Mouse (Mus musculus) stomach, embryonic 16.5 days (tissue): ENCODE data around the gene Lgr4. TPM values are rescaled to one million over a fixed set of nuclear protein-coding genes. Genes with fewer than 3 reads are reported as not detected.
A peak's percentile ranks its signal among the peaks of the same experiment; 100 is the strongest.

Source experiments
- ATAC-seq: fragments of 200-750 bp; cut with Nextera tagmentation; 2 replicates; pipeline ENCODE4 v1.8.0; 2017; ENCODE audit warnings: moderate number of reproducible peaks, moderate TSS enrichment; ENCODE audit not compliant: insufficient read depth, low FRiP score
- H3K27ac ChIP-seq: fragments of 300-500 bp; sonication (generic); 2 replicates; pipeline ENCODE4 v1.5.1; 2014; ENCODE audit warnings: low read length
- H3K27me3 ChIP-seq: fragments of 300-500 bp; sonication (generic); 2 replicates; pipeline ENCODE4 v1.6.1; 2014; ENCODE audit warnings: low read length, control low read depth, mixed read lengths; ENCODE audit not compliant: control insufficient read depth, insufficient read depth
- H3K36me3 ChIP-seq: fragments of 300-500 bp; sonication (generic); 2 replicates; pipeline ENCODE4 v1.6.1; 2014; ENCODE audit warnings: low read length; ENCODE audit not compliant: control insufficient read depth, insufficient read depth
- H3K4me1 ChIP-seq: fragments of 300-500 bp; sonication (generic); 2 replicates; pipeline ENCODE4 v1.6.1; 2014; ENCODE audit warnings: low read length, control low read depth, mixed read lengths; ENCODE audit not compliant: control insufficient read depth, insufficient read depth
- H3K4me2 ChIP-seq: fragments of 300-500 bp; sonication (generic); 2 replicates; pipeline ENCODE4 v1.6.1; 2014; ENCODE audit warnings: low read depth, low read length, mixed read lengths
- H3K4me3 ChIP-seq: fragments of 300-500 bp; sonication (generic); replicated peaks from 2 replicates; pipeline ENCODE4 v1.5.1; 2014; ENCODE audit warnings: mild to moderate bottlenecking, low read length
- H3K9ac ChIP-seq: fragments of 300-500 bp; sonication (generic); 2 replicates; pipeline ENCODE4 v1.6.1; 2014; ENCODE audit warnings: low read length
- H3K9me3 ChIP-seq: fragments of 300-500 bp; sonication (generic); replicated peaks from 2 replicates; pipeline ENCODE4 v1.6.1; 2016; ENCODE audit warnings: low read length, control low read depth; ENCODE audit not compliant: control insufficient read depth
- WGBS: fragments of 180-500 bp; shearing (Covaris S2); extraction: QIAGEN DNeasy Blood & Tissue Kit; methylation state at CpG from one replicate; pipeline ENCODE4 v1.1.7; 2014; 5-methylcytosine and 5-hydroxymethylcytosine counted together
- polyA plus RNA-seq: library from polyadenylated mRNA; unstranded; fragments of >200 nt; fragmentation: Nextera tagmentation; extraction: Ambion mirVana; gene quantifications from 2 replicates; pipeline ENCODE4 v1.2.1, GENCODE M21; 2015

Lgr4 gene
- polyA plus RNA-seq, 1 experiment from 2014 or later = 18.2 TPM

DNA sequence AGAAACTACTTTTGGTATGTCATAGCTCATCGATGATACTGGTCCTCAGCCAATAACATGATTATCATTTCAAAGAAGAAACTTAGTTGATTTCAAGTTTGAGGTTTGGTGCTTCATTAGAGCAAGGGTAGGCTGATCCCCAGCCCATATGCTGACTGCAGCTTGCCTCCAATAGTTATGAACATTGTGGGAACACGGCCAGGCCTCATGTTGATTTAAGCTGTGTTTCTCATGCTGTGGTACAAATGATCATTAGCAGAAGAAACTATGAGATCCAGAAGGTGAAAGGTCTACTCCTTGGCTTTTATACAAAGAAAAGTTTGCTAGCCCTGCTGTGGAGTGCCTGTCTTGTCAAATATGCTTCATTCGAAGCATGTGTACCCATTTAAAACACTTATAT is 87.7 kb downstream of the Lgr4 start:
- H3K9ac ChIP-seq = no peak overlapping the region
- H3K9me3 ChIP-seq = no peaks in the 10 kb centered on the region
- no peaks in the 10 kb centered on the region; the same call in none of the 2 replicates for H3K36me3 ChIP-seq
- H3K27me3 ChIP-seq = no peaks in the 10 kb centered on the region
- H3K27ac ChIP-seq = peak overlapping the region; percentile 28; the same call in 1 of the 2 replicates
- no peak overlapping the region for H3K4me2 ChIP-seq
- WGBS = 56% methylated on average over 3 of the region's 3 CpGs
- H3K4me1 ChIP-seq = peaks cover 9% of the 10 kb centered on the region; the same call in 1 of the 2 replicates
- H3K4me3 ChIP-seq = no peak overlapping the region
- ATAC-seq = peak; percentile 41; the same call in 1 of the 2 replicates

DNA sequence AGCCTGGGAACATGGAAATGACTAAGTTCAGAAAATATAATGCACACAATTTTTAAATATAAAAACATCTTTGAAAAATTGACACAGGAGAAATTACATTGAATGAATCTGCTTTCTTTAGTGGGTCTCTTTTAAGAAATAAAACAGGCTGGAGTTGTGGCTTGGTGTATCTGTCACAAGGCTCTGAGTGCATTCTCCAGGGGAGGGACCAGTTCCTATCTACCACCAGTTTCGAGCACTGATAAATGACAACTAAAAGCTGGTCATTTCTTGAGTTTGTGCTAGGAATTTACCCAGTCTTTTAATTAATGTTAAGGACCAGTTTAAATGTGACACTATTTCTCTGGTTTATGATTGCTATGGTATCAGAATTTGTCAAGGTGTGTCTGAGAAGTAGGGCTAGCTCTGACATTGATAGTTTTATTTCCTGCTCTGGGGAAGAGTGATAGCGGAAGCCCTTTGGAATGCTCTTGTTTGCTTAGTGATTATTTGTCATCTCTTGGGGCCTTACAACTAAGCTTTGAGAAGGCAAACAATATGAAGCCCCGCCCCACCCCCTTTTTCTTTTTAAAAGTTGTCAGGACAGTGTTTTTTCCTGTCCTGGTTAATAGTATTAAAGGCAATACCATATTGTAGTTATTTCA is 88.3 kb downstream of the Lgr4 start:
- Histone ChIP-seq H3K27me3 (no peaks in the 10 kb centered on the region), H3K4me1 (peaks cover 9% of the 10 kb centered on the region; the same call in 1 of the 2 replicates), H3K4me2 (no peak overlapping the region), H3K9me3 (no peaks in the 10 kb centered on the region), H3K36me3 (no peaks in the 10 kb centered on the region; the same call in none of the 2 replicates), H3K27ac (peak overlapping the region; percentile 57), H3K4me3 (no peak overlapping the region), H3K9ac (no peak overlapping the region)
- WGBS = 64% methylated on average over 3 of the region's 3 CpGs
- ATAC-seq = peak; percentile 64; the same call in 1 of the 2 replicates

DNA sequence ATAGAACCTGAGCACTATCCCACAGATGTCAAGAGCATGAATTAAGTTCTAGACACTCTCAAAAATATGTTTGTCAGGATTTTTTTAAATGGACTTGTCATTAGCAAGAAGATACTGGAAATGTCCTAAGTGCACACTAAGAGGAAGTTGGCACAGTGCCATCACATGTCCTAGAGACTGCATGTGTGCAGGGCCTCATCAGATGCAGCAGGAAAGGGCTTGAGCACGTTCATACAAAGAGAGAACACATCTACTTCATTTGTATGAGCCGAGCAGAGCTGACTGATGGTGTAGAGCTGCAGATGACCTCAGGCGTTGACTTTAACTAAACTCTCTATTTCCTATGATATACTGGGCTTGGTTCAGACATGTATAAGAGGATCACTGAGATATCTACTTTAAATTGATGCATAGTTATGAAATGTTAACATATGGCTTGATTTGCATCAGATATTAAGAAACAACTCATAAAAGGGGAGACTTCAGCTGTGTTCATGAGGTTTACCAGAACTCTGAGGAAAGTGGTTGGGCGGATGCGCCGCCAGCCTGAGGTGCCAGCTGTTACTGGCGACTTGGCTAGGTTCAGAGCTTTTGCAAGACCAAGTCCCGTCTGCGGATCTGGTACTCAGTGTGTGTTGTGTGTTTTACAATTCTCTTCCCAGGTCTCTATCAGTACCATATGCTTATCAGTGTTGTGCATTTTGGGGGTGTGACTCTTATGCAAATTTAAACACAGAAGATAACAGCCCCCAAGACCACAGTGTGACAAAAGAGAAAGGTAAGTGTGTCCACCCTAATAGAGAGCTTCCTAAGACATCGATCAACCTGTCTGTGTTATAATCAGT is 90.2 kb downstream of the Lgr4 start:
- Histone ChIP-seq H3K9me3 (no peaks in the 10 kb centered on the region), H3K4me3 (no peak overlapping the region), H3K27me3 (no peaks in the 10 kb centered on the region), H3K4me1 (peaks cover 9% of the 10 kb centered on the region; the same call in 1 of the 2 replicates), H3K36me3 (peaks cover 6% of the 10 kb centered on the region), H3K4me2 (no peak overlapping the region), H3K9ac (no peak overlapping the region), H3K27ac (no peak overlapping the region)
- WGBS = 77% methylated on average over 10 of the region's 10 CpGs
- ATAC-seq = no peak

DNA sequence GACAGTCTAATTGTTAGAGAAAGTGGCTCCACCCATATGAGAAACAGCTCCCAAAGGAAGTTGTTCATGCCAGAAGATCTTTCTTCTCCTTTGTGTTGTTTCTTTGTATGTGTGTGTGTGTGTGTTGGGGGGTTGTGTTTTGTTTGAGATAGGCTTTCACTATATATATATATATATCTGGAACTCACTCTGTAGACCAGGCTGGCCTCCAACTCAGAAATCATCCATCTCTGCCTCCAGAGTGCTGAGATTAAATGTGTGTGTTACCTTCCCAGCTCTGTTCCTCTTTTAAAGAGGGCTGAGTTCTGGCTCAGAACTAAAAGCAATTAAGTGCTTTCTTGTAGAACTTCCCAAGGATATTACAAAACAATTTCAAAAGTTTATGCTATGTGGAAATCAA is 92.0 kb downstream of the Lgr4 start:
- peaks cover 9% of the 10 kb centered on the region; the same call in 1 of the 2 replicates for H3K4me1 ChIP-seq
- H3K36me3 ChIP-seq = peaks cover 6% of the 10 kb centered on the region
- no peaks in the 10 kb centered on the region for H3K27me3 ChIP-seq
- H3K4me2 ChIP-seq = no peak overlapping the region
- H3K9me3 ChIP-seq = no peaks in the 10 kb centered on the region
- no peak overlapping the region for H3K4me3 ChIP-seq
- H3K9ac ChIP-seq = no peak overlapping the region
- ATAC-seq = no peak
- H3K27ac ChIP-seq = no peak overlapping the region

DNA sequence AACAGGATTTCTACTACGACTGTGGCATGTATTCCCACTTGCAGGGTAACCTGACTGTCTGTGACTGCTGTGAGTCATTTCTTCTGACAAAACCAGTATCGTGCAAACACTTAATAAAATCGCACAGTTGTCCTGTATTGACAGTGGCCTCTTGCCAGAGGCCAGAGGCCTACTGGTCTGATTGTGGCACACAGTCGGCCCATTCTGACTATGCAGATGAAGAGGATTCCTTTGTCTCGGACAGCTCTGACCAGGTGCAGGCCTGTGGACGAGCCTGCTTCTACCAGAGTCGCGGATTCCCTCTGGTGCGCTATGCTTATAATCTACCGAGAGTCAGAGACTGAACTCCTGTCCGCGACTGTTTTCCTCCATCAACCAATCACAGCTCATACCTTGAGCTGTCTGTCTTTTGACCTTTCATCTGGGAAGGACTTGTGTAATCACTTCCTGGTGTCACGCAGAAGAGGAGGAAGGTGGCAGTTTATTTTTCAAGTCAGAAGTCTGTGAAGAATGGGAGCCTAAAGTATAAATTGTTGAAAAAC is 94.8 kb downstream of the Lgr4 start:
- Histone ChIP-seq H3K9me3 (no peaks in the 10 kb centered on the region), H3K36me3 (peaks cover 6% of the 10 kb centered on the region), H3K9ac (no peak overlapping the region), H3K27ac (no peak overlapping the region), H3K4me3 (no peak overlapping the region), H3K4me2 (no peak overlapping the region), H3K27me3 (no peaks in the 10 kb centered on the region), H3K4me1 (no peaks in the 10 kb centered on the region)
- WGBS = 86% methylated on average over 13 of the region's 13 CpGs
- ATAC-seq = no peak

DNA sequence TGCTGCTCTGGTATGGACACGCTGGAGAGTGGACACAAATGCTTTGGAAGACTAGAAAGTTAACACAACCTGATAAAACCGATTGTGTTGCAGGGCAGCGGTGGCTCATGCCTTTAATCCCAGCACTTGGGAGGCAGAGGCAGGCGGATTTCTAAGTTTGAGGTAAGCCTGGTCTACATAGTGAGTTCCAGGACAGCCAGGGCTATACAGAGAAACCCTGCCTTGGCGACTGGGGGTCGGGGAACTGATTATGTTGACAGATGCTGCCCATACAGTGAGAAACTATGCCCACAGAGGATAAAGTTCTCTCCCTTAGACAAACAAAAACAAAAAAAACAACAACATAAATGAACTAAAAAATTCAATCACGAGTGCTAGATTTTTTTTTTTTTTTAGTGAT is 99.6 kb downstream of the Lgr4 start:
- peaks cover 19% of the 10 kb centered on the region for H3K4me1 ChIP-seq
- WGBS = 42% methylated on average over 7 of the region's 7 CpGs
- H3K9me3 ChIP-seq = no peaks in the 10 kb centered on the region
- 0 out of 2 replicates have a peak, but pooled peaks cover 5% of the 10 kb centered on the region for H3K36me3 ChIP-seq
- no peaks in the 10 kb centered on the region for H3K27me3 ChIP-seq
- peak overlapping the region; percentile 75 for H3K4me2 ChIP-seq
- no peak overlapping the region for H3K27ac ChIP-seq
- H3K4me3 ChIP-seq = peak overlapping the region; percentile 88
- ATAC-seq = no peak
- H3K9ac ChIP-seq = no peak overlapping the region; the same call in 1 of the 2 replicates

DNA sequence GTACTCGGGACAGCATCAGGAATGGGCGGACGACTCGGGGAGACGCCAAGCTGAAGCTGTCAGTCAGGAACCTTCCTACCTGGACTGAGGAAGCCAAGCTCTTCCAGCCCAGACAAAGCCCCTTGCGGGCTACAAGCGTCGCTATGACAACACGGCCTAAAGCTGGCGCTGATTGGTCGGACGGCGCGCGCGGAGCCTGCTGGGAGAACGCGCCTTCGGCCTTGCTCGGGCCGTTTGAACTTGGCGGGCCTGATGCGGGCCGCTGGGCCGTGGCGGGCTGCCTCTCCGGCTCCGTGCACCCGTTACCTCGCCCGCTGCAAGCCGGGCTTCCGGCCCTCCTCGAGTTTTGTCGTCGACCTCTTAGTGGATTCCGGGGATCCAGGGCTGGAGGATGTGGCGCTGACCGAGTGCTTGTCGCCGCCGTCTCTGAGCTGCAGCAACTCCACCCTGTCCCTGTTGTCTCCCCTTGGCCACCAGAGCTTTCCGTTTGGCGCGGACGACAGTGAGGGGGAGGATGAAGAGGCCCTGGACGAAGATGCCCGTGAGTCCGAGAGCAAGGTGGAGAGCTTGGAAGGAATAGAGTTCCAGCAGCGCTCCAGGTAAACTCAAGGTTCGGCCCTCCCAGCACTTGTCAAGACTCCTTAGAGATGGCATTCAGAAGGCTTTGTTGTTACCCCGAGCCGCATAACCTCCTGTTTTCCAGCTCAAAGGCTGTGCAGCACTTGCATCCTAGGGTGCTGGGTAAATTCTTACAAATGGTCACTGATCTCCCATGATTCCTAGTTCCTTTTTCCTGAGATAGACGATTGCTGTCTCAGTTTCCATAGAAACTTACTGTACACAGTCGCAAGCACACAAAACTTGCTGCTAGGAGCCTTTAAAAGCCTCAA is 100.4 kb downstream of the Lgr4 start, which contains the start of gene Ccdc34:
TSS of gene Ccdc34 (plus strand) at position 202 of the 890 bp plus-strand sequence.
- Histone ChIP-seq H3K36me3 (no peaks in the 10 kb centered on the region), H3K9me3 (no peaks in the 10 kb centered on the region), H3K27ac (peak within 1 kb of the TSS; percentile 83), H3K27me3 (no peaks in the 10 kb centered on the region), H3K9ac (peak within 1 kb of the TSS; percentile 92), H3K4me1 (peaks cover 19% of the 10 kb centered on the region), H3K4me3 (peak within 1 kb of the TSS; percentile 88), H3K4me2 (peak within 1 kb of the TSS; percentile 75)
- ATAC-seq = peak; percentile 98
- WGBS = under 1% methylated on average over 54 of the region's 55 CpGs

DNA sequence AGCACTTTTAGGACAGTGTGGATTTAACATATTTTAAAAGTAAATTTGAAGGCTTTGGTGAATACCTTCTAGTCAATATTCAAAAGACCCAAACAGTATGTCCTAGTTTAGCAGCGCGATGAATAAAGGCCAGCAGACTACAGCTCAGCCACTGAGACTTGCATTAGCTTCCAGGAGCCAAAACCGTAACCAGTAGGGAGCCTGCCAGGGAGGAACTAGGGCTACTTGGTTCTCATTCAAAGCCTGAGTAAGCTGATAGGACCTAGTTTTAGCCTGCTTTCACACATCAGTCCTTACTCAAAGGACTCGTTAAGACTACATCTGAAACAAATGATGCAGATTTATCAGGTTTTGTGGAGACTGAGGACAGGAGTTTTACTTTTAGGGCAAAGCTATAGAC is 102.2 kb downstream of the Lgr4 start:
- Histone ChIP-seq H3K27me3 (no peaks in the 10 kb centered on the region), H3K4me3 (no peak overlapping the region), H3K9ac (peak overlapping the region; percentile 23), H3K27ac (no peak overlapping the region), H3K4me2 (peak overlapping the region; percentile 75), H3K4me1 (peaks cover 21% of the 10 kb centered on the region), H3K36me3 (peaks cover 3% of the 10 kb centered on the region; the same call in 1 of the 2 replicates), H3K9me3 (no peaks in the 10 kb centered on the region)
- no peak for ATAC-seq
- 80% methylated on average over 4 of the region's 4 CpGs for WGBS
